Mouse (Mus musculus): ENCODE results near the gene Osbpl2. TPM values are rescaled to one million over a fixed set of nuclear protein-coding genes. Genes with fewer than 3 reads are reported as not detected.
A peak's percentile ranks its signal among the peaks of the same experiment; 100 is the strongest.

Osbpl2 gene
- total and polyA plus RNA-seq, 3 experiments = 13.3 to 25.5 TPM; not detected in 1

DNA sequence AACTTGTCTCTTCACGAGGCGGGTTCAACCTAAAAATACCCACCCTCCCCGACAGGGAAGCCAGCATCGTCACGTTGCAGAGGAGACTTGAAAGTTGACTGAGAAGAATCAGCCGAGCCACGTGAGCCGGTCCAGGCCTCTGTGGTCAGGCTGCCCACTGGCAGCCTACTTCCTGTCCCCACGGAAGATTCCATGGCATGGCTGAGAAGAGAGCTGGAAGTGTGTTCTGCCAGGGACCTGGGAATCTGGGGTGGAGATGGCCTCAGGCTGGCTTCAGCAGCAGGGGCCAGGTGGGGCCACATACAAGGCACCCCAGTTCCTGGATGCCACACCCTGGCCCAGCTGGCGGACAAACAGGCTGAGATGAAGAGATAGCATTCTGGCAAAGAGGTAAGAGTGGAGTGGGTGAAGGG lies 3.0 kb upstream of the Osbpl2 start:
- peaks cover 2 to 34% of the 10 kb centered on the region in 2 experiments; a peak in 3 of 4 replicates for H3K36me3 ChIP-seq (ENCODE audit: control insufficient read depth in 1 of 2, insufficient read depth in 2 of 2, low read length in 2 of 2)
- H3K27ac ChIP-seq (ENCODE audit: control insufficient read depth, low read depth, low read length) = no peak overlapping the region
- peak overlapping the region in 1 of 2 experiments; percentile 11; a peak in 1 of 4 replicates for H3K4me3 ChIP-seq (ENCODE audit: control insufficient read depth in 1 of 2, insufficient read depth in 1 of 2, low read depth in 2 of 2, low read length in 2 of 2)
- no peak for DNase-seq (ENCODE audit: low read depth, low spot score)
- peaks cover 13% of the 10 kb centered on the region for H3K79me2 ChIP-seq (ENCODE audit: control insufficient read depth, insufficient read depth, low read length, poor library complexity)
- H3K27me3 ChIP-seq (ENCODE audit: control insufficient read depth in 1 of 2, insufficient read depth in 2 of 2, low read length in 2 of 2) = no peaks in the 10 kb centered on the region
- peak overlapping the region; percentile 3; the same call in 1 of the 2 replicates for H3K9ac ChIP-seq (ENCODE audit: control insufficient read depth, low read depth, low read length, poor library complexity, severe bottlenecking)
- peaks cover 27 to 44% of the 10 kb centered on the region in 2 experiments for H3K4me1 ChIP-seq (ENCODE audit: control insufficient read depth in 1 of 2, insufficient read depth in 2 of 2, low read length in 2 of 2)
- TF ChIP-seq MXI1 (IDR thresholded peaks at IDR 0.05; ENCODE audit: low read depth, low read length) (0 out of 2 replicates have a peak, but pooled peaks have one; percentile 18), MAZ (IDR thresholded peaks at IDR 0.05; ENCODE audit: low read depth, low read length) (no peak), ZKSCAN1 (IDR thresholded peaks at IDR 0.05; ENCODE audit: low read depth, low read length) (no peak), UBTF (IDR thresholded peaks at IDR 0.05; ENCODE audit: borderline replicate concordance, insufficient read depth, low read depth, low read length) (no peak), ZMIZ1 (IDR thresholded peaks at IDR 0.05; ENCODE audit: low read depth, low read length) (no peak), TAL1 (IDR thresholded peaks at IDR 0.05; ENCODE audit: low read length) (no peak), JUND (IDR thresholded peaks at IDR 0.05; ENCODE audit: low read depth, low read length) (no peak), RCOR1 (IDR thresholded peaks at IDR 0.05; ENCODE audit: low read depth, low read length) (no peak), NRF1 (IDR thresholded peaks at IDR 0.05; ENCODE audit: insufficient read depth, low read depth, low read length, poor library complexity, severe bottlenecking) (no peak), CHD1 (IDR thresholded peaks at IDR 0.05; ENCODE audit: low read depth, low read length) (no peak), USF1 (IDR thresholded peaks at IDR 0.05; ENCODE audit: low read depth, low read length) (peak; percentile 4; the same call in 1 of the 2 replicates), SIN3A (IDR thresholded peaks at IDR 0.05; ENCODE audit: low read length) (peak; percentile 64), MAFK (IDR thresholded peaks at IDR 0.05; ENCODE audit: borderline replicate concordance, low read depth, low read length) (no peak), ZNF384 (IDR thresholded peaks at IDR 0.05; ENCODE audit: low read depth, low read length) (no peak), EP300 (IDR thresholded peaks at IDR 0.05; ENCODE audit: low read depth in 1 of 2, low read length in 2 of 2) (peak in 1 of 2 experiments; percentile 45; a peak in 1 of 4 replicates), BHLHE40 (IDR thresholded peaks at IDR 0.05; ENCODE audit: borderline replicate concordance, low read depth, low read length) (no peak), MYC (IDR thresholded peaks at IDR 0.05; ENCODE audit: low read depth, low read length) (no peak), ETS1 (IDR thresholded peaks at IDR 0.05; ENCODE audit: low read depth, low read length) (peak; percentile 88), GABPA (IDR thresholded peaks at IDR 0.05; ENCODE audit: low read depth, low read length) (no peak), TCF12 (IDR thresholded peaks at IDR 0.05; ENCODE audit: low read depth, low read length) (peak; percentile 66), NELFE (IDR thresholded peaks at IDR 0.05; ENCODE audit: low read depth, low read length) (0 out of 2 replicates have a peak, but pooled peaks have one; percentile 21), CTCF (IDR thresholded peaks at IDR 0.05 in 2 of 3, conservative IDR thresholded peaks at IDR 0.05 in 1 of 3; ENCODE audit: control insufficient read depth in 1 of 3, insufficient read depth in 1 of 3, low read depth in 2 of 3, low read length in 3 of 3, poor library complexity in 1 of 3, severe bottlenecking in 1 of 3) (no peak), USF2 (IDR thresholded peaks at IDR 0.05; ENCODE audit: borderline replicate concordance in 1 of 2, insufficient read depth in 1 of 2, low read depth in 1 of 2, low read length in 2 of 2) (no peak), ELF1 (IDR thresholded peaks at IDR 0.05; ENCODE audit: low read depth, low read length) (0 out of 2 replicates have a peak, but pooled peaks have one; percentile 7), POLR2AphosphoS5 (IDR thresholded peaks at IDR 0.05; ENCODE audit: borderline replicate concordance, low read depth, low read length) (no peak), TBP (IDR thresholded peaks at IDR 0.05; ENCODE audit: low read depth, low read length) (no peak), HCFC1 (IDR thresholded peaks at IDR 0.05; ENCODE audit: low read depth, low read length) (no peak), POLR2A (IDR thresholded peaks at IDR 0.05; ENCODE audit: control insufficient read depth in 1 of 2, insufficient read depth in 1 of 2, low read depth in 1 of 2, low read length in 2 of 2, poor library complexity in 1 of 2) (no peak), E2F4 (IDR thresholded peaks at IDR 0.05; ENCODE audit: borderline replicate concordance, low read depth, low read length) (no peak)
- H3K9me3 ChIP-seq (replicated peaks; ENCODE audit: insufficient read depth, low read length) = no peaks in the 10 kb centered on the region

Data from MEL (cell line).